Mouse (Mus musculus) lung, postnatal 0 days (tissue): ENCODE data around the gene Trpc4ap. TPM values are rescaled to one million over a fixed set of nuclear protein-coding genes. Genes with fewer than 3 reads are reported as not detected.

ENCODE experiments used
- ATAC-seq: fragments of 200-750 bp; cut with Nextera tagmentation; 2 replicates; pipeline ENCODE4 v1.8.0; 2017; ENCODE audit warnings: moderate library complexity
- DNase-seq: peaks from one replicate; pipeline ENCODE4 v3.0.0-alpha.2; 2016; ENCODE audit warnings: low spot score
- H3K27ac ChIP-seq: fragments of 300-500 bp; sonication (generic); 2 replicates; pipeline ENCODE4 v1.5.1; 2014; ENCODE audit warnings: antibody characterized with exemption, mild to moderate bottlenecking, low read length, mixed read lengths
- H3K27me3 ChIP-seq: fragments of 300-500 bp; sonication (generic); replicated peaks from 2 replicates; pipeline ENCODE4 v1.6.1; 2014; ENCODE audit warnings: low read length, mixed read lengths; ENCODE audit not compliant: insufficient read depth
- H3K36me3 ChIP-seq: fragments of 300-500 bp; sonication (generic); 2 replicates; pipeline ENCODE4 v1.6.1; 2014; ENCODE audit warnings: low read length, mixed read lengths; ENCODE audit not compliant: insufficient read depth
- H3K4me1 ChIP-seq: fragments of 300-500 bp; sonication (generic); 2 replicates; pipeline ENCODE4 v1.6.1; 2014; ENCODE audit warnings: antibody characterized with exemption, low read depth, low read length, mixed read lengths; ENCODE audit not compliant: insufficient read depth
- H3K4me2 ChIP-seq: fragments of 300-500 bp; sonication (generic); replicated peaks from 2 replicates; pipeline ENCODE4 v1.6.1; 2014; ENCODE audit warnings: low read depth, mild to moderate bottlenecking, low read length, moderate library complexity, mixed read lengths
- H3K4me3 ChIP-seq: fragments of 300-500 bp; sonication (generic); 2 replicates; pipeline ENCODE4 v1.5.1; 2014; ENCODE audit warnings: low read depth, low read length
- H3K9ac ChIP-seq: fragments of 300-500 bp; sonication (generic); replicated peaks from 2 replicates; pipeline ENCODE4 v1.6.1; 2014; ENCODE audit warnings: low read depth, mild to moderate bottlenecking
- H3K9me3 ChIP-seq: fragments of 300-500 bp; sonication (generic); 2 replicates; pipeline ENCODE4 v1.6.1; 2016; ENCODE audit warnings: low read length, mixed read lengths
- CTCF ChIP-seq: IDR thresholded peaks from 2 replicates; pipeline ENCODE4 v1.5.1; 2016; ENCODE audit warnings: antibody characterized with exemption, mild to moderate bottlenecking
- EP300 ChIP-seq: IDR thresholded peaks from 2 replicates; pipeline ENCODE4 v1.6.1; 2016; ENCODE audit warnings: antibody characterized with exemption, mild to moderate bottlenecking, control low read depth
- WGBS: fragments of 180-500 bp; shearing (Covaris S2); extraction: QIAGEN DNeasy Blood & Tissue Kit; methylation state at CpG from one replicate; pipeline ENCODE4 v1.1.7; 2014; 5-methylcytosine and 5-hydroxymethylcytosine counted together
- polyA plus RNA-seq: library from polyadenylated mRNA; unstranded; fragments of >200 nt; fragmentation: Nextera tagmentation; extraction: Ambion mirVana; gene quantifications from 2 replicates; pipeline ENCODE4 v1.2.1, GENCODE M21; 2015

The Trpc4ap gene
- polyA plus RNA-seq, 1 experiment from 2014 or later = 83.5 TPM

DNA sequence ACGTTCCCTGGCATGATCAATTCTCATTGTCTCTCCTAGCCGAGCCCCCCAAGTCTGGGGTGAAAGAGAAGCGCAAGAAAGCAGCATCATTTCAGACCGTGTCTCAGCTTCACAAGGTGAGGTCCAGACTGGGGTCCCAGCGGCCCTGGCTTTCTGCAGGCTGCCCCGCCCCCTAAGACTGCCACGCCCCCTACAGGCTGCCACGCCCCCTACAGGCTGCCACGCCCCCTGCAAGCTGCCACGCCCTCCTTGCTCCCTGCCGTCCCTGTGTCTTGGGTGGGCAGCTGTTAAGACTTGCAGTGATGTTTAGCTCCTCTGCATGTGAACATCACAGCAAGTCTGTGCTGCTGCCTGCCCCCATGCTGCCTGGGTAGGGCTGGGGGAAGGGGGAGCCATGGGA is 69.6 kb downstream of the Trpc4ap start:
- Histone ChIP-seq H3K4me1 (no peaks in the 10 kb centered on the region), H3K9ac (no peak overlapping the region), H3K27me3 (0 out of 2 replicates have a peak, but pooled peaks cover 8% of the 10 kb centered on the region), H3K9me3 (no peaks in the 10 kb centered on the region), H3K4me3 (no peak overlapping the region), H3K27ac (no peak overlapping the region), H3K36me3 (no peaks in the 10 kb centered on the region), H3K4me2 (no peak overlapping the region)
- WGBS = 25% methylated on average over 10 of the region's 11 CpGs
- DNase-seq = no peak
- no peak for ATAC-seq
- no peak for TF ChIP-seq CTCF
- no peak for TF ChIP-seq EP300

DNA sequence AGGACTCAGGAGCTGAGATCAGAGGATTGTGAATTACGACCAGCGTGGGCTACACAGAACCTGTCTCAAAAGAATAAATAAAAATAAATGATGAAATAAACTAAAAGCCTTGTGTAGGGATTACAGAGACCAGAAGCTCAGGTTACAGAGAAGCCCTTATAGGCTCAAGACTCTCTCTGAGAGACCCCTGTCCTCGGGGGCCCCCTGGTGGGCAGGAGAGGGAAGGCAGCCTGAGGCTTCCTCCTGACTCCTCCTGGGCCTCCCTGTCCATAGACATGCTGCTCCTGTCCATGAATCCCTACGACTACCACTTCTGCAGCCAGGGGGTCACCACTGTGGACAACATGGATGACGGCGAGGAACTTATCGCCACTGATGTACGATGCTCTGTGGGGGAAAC is 72.4 kb downstream of the Trpc4ap start:
- Histone ChIP-seq H3K9me3 (no peaks in the 10 kb centered on the region), H3K36me3 (no peaks in the 10 kb centered on the region), H3K9ac (no peak overlapping the region), H3K27ac (no peak overlapping the region), H3K4me2 (no peak overlapping the region), H3K4me3 (no peak overlapping the region), H3K27me3 (0 out of 2 replicates have a peak, but pooled peaks cover 4% of the 10 kb centered on the region), H3K4me1 (no peaks in the 10 kb centered on the region)
- 14% methylated on average over 8 of the region's 8 CpGs for WGBS
- DNase-seq (peak; percentile 84), ATAC-seq (peak; percentile 74)
- peak; percentile 91 for TF ChIP-seq CTCF
- no peak for TF ChIP-seq EP300

DNA sequence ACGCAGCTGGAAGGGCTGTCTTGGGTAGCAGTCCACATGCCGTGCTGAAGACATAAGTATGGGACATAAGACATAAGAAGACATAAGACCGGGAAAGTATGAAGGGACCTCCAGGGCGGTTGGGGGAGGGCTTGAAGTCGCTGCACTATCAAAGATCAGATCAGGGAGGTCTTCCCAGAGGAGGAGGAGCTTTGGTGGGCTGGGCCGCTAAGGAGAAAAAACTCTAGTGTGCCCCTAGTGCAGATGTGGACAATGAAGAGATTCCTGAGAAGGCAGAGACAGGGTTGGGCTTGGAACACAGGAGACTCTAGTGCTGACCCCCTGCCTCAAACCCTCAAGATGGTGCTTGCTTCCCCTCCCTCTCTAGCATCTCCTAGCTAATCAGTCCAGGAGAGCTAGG is 75.2 kb downstream of the Trpc4ap start:
- no peak for ATAC-seq
- Histone ChIP-seq H3K36me3 (no peaks in the 10 kb centered on the region), H3K4me2 (no peak overlapping the region), H3K9ac (no peak overlapping the region), H3K4me3 (no peak overlapping the region), H3K9me3 (no peaks in the 10 kb centered on the region), H3K27ac (no peak overlapping the region), H3K27me3 (0 out of 2 replicates have a peak, but pooled peaks cover 4% of the 10 kb centered on the region), H3K4me1 (peaks cover 3% of the 10 kb centered on the region; the same call in 1 of the 2 replicates)
- TF ChIP-seq EP300 = no peak
- no peak for TF ChIP-seq CTCF
- DNase-seq = no peak
- WGBS = 45% methylated on average over 6 of the region's 6 CpGs

DNA sequence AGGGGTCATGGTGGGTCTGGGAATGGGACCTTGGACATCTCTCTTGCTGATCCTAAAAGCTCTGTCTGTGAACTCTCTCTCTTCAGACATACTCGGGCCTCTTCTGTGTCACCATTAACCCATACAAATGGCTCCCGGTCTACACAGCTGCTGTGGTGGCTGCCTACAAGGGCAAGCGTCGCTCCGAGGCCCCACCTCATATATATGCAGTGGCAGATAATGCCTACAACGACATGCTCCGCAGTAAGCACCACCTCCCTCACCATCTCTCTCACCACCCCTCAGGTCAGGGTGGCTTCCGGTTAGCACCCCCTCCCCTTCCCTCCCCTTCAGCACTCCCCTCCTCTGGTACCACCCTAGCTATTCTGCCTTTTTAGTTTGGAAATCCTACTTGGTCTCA is 78.2 kb downstream of the Trpc4ap start:
- Histone ChIP-seq H3K9ac (no peak overlapping the region), H3K9me3 (no peaks in the 10 kb centered on the region), H3K4me3 (no peak overlapping the region), H3K27ac (no peak overlapping the region), H3K27me3 (no peaks in the 10 kb centered on the region), H3K4me1 (peaks cover 3% of the 10 kb centered on the region; the same call in 1 of the 2 replicates), H3K4me2 (peak overlapping the region; percentile 48; the same call in 1 of the 2 replicates), H3K36me3 (no peaks in the 10 kb centered on the region)
- no peak for ATAC-seq
- no peak for TF ChIP-seq EP300
- TF ChIP-seq CTCF = no peak
- DNase-seq = no peak
- WGBS = 55% methylated on average over 8 of the region's 8 CpGs

DNA sequence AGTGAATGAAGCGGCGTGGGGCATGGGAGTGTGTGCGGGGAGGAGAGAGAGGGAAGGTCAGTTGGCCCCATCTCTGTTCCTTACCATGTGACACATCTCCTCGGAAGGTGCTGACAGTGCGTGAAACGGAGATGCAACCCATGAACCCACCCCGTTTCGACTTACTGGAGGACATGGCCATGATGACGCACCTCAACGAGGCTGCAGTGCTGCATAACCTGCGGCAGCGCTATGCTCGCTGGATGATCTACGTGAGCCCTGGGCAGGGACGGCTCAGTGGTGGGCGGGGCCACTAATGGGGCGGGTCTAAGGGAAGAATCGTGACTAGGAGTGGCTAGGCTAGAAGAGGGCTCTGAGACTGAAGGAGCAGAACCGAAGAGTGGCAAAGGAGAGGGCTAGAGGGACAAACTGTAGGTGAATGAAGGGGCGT is 78.8 kb downstream of the Trpc4ap start:
- no peaks in the 10 kb centered on the region for H3K9me3 ChIP-seq
- peak overlapping the region; percentile 14; the same call in 1 of the 2 replicates for H3K4me3 ChIP-seq
- 3% methylated on average over 20 of the region's 20 CpGs for WGBS
- TF ChIP-seq CTCF = no peak
- TF ChIP-seq EP300 = no peak
- no peaks in the 10 kb centered on the region for H3K36me3 ChIP-seq
- H3K4me1 ChIP-seq = peaks cover 3% of the 10 kb centered on the region; the same call in 1 of the 2 replicates
- H3K9ac ChIP-seq = no peak overlapping the region
- H3K4me2 ChIP-seq = peak overlapping the region; percentile 48
- no peak overlapping the region for H3K27ac ChIP-seq
- DNase-seq (peak; percentile 83), ATAC-seq (peak; percentile 97)
- H3K27me3 ChIP-seq = no peaks in the 10 kb centered on the region

DNA sequence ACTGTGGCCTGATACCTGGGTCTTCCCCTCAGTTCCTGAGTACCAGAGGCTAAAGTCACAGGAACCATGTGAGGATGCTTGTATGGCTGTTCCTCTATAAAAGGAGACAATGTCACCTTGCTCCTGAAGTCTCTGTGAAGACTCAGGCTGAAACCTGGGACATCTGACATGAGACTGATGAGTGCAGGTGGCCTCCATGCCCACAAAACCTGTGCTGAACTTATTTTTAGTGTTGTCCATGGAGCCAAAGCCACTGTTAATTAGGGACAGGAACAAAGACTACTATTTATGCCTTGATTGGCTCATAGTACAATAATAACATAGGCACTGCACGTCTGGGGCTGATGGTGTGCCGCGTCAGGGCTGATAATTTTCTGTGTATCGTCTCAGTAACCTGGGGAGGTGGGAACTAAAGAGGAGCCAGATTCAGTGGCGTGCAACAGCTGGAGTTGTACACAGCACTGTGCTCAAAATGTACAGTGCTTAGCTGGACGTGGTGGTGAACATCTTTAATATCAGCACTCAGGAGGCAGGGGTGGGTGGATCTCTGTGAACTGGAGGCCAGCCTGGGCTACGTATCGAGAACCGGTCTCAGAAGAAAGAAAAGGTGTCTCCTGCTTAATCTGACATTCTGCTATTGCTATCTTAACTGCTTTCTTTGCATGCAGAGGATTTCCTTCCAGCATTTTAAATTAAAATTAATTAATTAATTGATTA is 80.2 kb downstream of the Trpc4ap start:
- Histone ChIP-seq H3K27me3 (no peaks in the 10 kb centered on the region), H3K4me2 (no peak overlapping the region), H3K9ac (no peak overlapping the region), H3K4me3 (no peak overlapping the region), H3K4me1 (peaks cover 3% of the 10 kb centered on the region; the same call in 1 of the 2 replicates), H3K9me3 (no peaks in the 10 kb centered on the region), H3K27ac (no peak overlapping the region), H3K36me3 (no peaks in the 10 kb centered on the region)
- DNase-seq (no peak), ATAC-seq (no peak)
- no peak for TF ChIP-seq EP300
- TF ChIP-seq CTCF = no peak
- WGBS = 80% methylated on average over 9 of the region's 9 CpGs
